Mouse (Mus musculus) limb, embryonic 15.5 days (tissue): Measurements from ENCODE around the gene Kdm4b. TPM values are rescaled to one million over a fixed set of nuclear protein-coding genes. Genes with fewer than 3 reads are reported as not detected.

ENCODE experiments used
- ATAC-seq: fragments of 200-750 bp; cut with Nextera tagmentation; 2 replicates; pipeline ENCODE4 v1.8.0; 2017; ENCODE audit warnings: low read depth, moderate TSS enrichment; ENCODE audit not compliant: insufficient number of reproducible peaks, low FRiP score, low TSS enrichment
- H3K27ac ChIP-seq: fragments of 300-500 bp; sonication (generic); 2 replicates; pipeline ENCODE4 v1.5.1; 2015; ENCODE audit warnings: moderate library complexity, mild to moderate bottlenecking, inconsistent platforms
- H3K27me3 ChIP-seq: fragments of 300-500 bp; sonication (generic); 2 replicates; pipeline ENCODE4 v1.6.1; 2015; ENCODE audit warnings: inconsistent platforms
- H3K36me3 ChIP-seq: fragments of 300-500 bp; sonication (generic); 2 replicates; pipeline ENCODE4 v1.6.1; 2015; ENCODE audit warnings: inconsistent platforms
- H3K4me1 ChIP-seq: fragments of 300-500 bp; sonication (generic); 2 replicates; pipeline ENCODE4 v1.6.1; 2015; ENCODE audit warnings: inconsistent platforms
- H3K4me2 ChIP-seq: fragments of 300-500 bp; sonication (generic); 2 replicates; pipeline ENCODE4 v1.6.1; 2015; ENCODE audit warnings: mild to moderate bottlenecking, inconsistent platforms
- H3K4me3 ChIP-seq: fragments of 300-500 bp; sonication (generic); 2 replicates; pipeline ENCODE4 v1.5.1; 2015; ENCODE audit warnings: mild to moderate bottlenecking, inconsistent platforms
- H3K9ac ChIP-seq: fragments of 300-500 bp; sonication (generic); 2 replicates; pipeline ENCODE4 v1.6.1; 2015; ENCODE audit warnings: inconsistent platforms
- H3K9me3 ChIP-seq: fragments of 300-500 bp; sonication (generic); 2 replicates; pipeline ENCODE4 v1.6.1; 2016; ENCODE audit warnings: inconsistent platforms
- WGBS: fragments of 180-500 bp; shearing (Covaris S2); methylation state at CpG from one replicate; pipeline ENCODE4 v1.1.7; 2015; 5-methylcytosine and 5-hydroxymethylcytosine counted together
- polyA plus RNA-seq: library from polyadenylated mRNA; unstranded; fragments of >200 nt; fragmentation: Nextera tagmentation; extraction: Ambion mirVana; gene quantifications from 2 replicates; pipeline ENCODE4 v1.2.1, GENCODE M21; 2015

Gene Kdm4b
- polyA plus RNA-seq, 1 experiment from 2014 or later: 37.3 TPM

- Histone ChIP-seq H3K4me1 (no peaks in the 10 kb centered on the region), H3K27me3 (no peaks in the 10 kb centered on the region), H3K27ac (no peak overlapping the region), H3K36me3 (peaks cover 90% of the 10 kb centered on the region), H3K4me3 (no peak overlapping the region), H3K4me2 (no peak overlapping the region), H3K9me3 (no peaks in the 10 kb centered on the region), H3K9ac (no peak overlapping the region)
- no peak for ATAC-seq
- whole genome bisulfite sequencing: 95% methylated on average over 4 of the region's 4 CpGs
Observed at GRCm38 (mm10) chr17:56401051-56401521, 75.2 kb downstream of the Kdm4b start.

GRCm38 (mm10) chr17:56405341-56405740 lies 79.5 kb downstream of the Kdm4b start:
- no peak overlapping the region for H3K9ac ChIP-seq
- no peak for ATAC-seq
- no peak overlapping the region for H3K27ac ChIP-seq
- H3K4me3 ChIP-seq: no peak overlapping the region
- H3K36me3 ChIP-seq: peaks cover 50% of the 10 kb centered on the region
- WGBS: 79% methylated on average over 3 of the region's 3 CpGs
- H3K27me3 ChIP-seq: no peaks in the 10 kb centered on the region
- H3K9me3 ChIP-seq: no peaks in the 10 kb centered on the region
- H3K4me1 ChIP-seq: peaks cover 16% of the 10 kb centered on the region
- no peak overlapping the region for H3K4me2 ChIP-seq

DNA sequence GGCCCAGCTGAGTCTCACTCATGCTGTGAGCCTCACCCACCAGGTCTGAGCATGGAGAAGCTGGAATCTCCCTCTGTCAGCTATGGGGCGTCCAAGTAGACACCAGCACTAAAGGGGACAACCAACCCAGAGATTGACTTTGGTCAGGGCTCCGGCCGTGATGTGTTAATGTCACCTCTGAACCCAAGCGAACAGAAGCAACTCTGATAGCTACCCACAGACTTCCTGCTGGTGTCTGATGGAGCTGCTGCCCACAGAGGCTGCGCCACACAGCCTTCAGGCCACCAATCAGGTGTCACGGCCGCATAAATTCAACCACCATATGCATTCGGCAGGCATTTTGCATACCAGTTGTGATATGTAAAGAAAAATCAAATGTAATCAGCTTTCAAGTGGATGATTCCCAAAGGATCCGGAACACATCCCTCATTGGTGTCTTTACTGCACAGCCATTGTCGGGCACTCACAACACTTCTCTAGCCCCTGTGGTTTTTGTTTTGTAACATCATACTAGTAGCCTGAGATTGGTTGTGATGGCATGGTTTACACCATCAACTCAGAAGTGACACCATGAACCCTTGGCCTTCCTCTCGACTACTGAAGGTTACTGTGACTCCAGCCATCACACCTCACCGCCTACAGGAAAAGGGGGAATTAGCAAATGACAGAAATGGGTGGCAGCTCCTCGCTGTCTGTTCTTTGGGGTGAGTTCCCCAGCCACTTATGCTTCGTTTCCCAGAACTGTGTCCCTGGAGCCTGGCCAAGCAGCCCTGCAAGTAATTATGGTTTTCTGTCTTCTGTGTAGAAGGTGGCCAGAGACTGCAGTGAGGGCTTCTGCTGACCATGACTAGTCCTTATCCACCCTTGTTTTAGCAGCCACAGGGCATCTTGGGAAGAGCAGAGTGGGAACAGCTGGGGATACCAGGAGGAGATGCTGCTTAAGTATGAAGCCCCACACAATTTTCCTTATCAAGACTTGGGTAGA lies 80.3 kb downstream of the Kdm4b start:
- no peak overlapping the region for H3K9ac ChIP-seq
- H3K4me3 ChIP-seq: no peak overlapping the region
- H3K27me3 ChIP-seq: no peaks in the 10 kb centered on the region
- peaks cover 16% of the 10 kb centered on the region for H3K4me1 ChIP-seq
- no peak overlapping the region for H3K4me2 ChIP-seq
- WGBS: 78% methylated on average over 14 of the region's 14 CpGs
- ATAC-seq: no peak
- H3K27ac ChIP-seq: peak overlapping the region; percentile 43
- H3K36me3 ChIP-seq: peaks cover 48% of the 10 kb centered on the region
- H3K9me3 ChIP-seq: no peaks in the 10 kb centered on the region

DNA sequence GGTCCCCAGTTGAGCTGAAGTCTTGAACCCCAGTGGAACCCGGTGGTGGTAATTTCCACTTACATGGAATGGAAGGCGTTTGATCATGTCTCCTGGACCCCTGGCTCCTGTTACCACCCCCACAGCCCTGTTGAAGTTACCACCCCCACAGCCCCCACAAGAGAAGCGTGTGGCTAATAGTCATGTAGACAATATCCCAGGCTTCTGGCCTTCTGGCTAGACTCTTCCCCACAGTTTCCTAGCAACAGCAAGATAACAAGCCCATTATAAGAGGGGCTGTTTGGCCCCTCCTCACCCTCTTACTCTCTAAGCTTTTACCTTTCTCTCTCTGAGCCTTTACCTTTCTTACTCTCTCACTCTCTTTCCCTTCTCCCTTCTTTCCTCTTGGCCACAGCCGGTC lies 81.0 kb downstream of the Kdm4b start:
- H3K9ac ChIP-seq: no peak overlapping the region
- no peak for ATAC-seq
- H3K4me2 ChIP-seq: no peak overlapping the region
- no peaks in the 10 kb centered on the region for H3K27me3 ChIP-seq
- H3K27ac ChIP-seq: peak overlapping the region; percentile 43
- no peak overlapping the region for H3K4me3 ChIP-seq
- 61% methylated on average over 4 of the region's 4 CpGs for WGBS
- peaks cover 16% of the 10 kb centered on the region for H3K4me1 ChIP-seq
- peaks cover 48% of the 10 kb centered on the region for H3K36me3 ChIP-seq
- H3K9me3 ChIP-seq: no peaks in the 10 kb centered on the region

- WGBS: 29% methylated on average over 8 of the region's 8 CpGs
- no peaks in the 10 kb centered on the region for H3K27me3 ChIP-seq
- H3K4me3 ChIP-seq: no peak overlapping the region
- H3K9me3 ChIP-seq: no peaks in the 10 kb centered on the region
- H3K4me1 ChIP-seq: peaks cover 16% of the 10 kb centered on the region
- ATAC-seq: no peak
- H3K4me2 ChIP-seq: no peak overlapping the region
- H3K36me3 ChIP-seq: peaks cover 48% of the 10 kb centered on the region
- H3K9ac ChIP-seq: no peak overlapping the region
- H3K27ac ChIP-seq: peak overlapping the region; percentile 54; the same call in 1 of the 2 replicates
Observed at GRCm38 (mm10) chr17:56407379-56407778, 81.5 kb downstream of the Kdm4b start.

DNA sequence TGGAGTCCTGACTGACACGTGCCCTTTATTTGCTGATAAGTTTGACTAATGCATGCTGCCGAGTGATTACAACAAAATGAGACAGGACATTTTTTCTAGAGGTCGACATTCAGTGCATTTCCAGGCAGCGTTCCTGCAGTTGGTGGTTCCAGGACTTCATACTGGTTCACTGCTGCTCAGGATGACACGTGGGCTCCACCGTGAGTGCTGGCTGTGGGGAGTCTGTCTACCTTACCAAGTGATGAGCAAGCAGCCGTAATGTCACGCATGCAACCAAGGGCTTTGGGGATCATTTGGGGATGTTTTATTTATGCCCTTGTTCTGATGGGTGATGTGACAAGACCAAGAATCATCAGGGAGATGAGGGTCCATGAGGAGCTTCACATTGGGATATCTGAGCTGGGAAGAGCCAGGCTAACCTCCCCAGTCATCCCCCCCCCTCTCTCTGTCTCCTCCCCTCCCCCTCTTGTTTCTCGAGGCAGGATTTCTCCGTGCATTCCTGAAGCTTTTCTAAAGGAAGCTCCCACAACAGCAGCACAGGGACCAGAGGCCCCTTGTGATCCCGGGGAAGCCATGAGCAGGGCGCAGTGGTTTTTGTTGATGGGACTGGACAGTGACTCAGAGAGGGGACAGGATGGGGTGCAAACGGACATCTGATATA lies 83.2 kb downstream of the Kdm4b start:
- peaks cover 16% of the 10 kb centered on the region for H3K4me1 ChIP-seq
- no peak overlapping the region for H3K4me2 ChIP-seq
- no peak for ATAC-seq
- H3K27ac ChIP-seq: no peak overlapping the region
- H3K27me3 ChIP-seq: no peaks in the 10 kb centered on the region
- WGBS: 44% methylated on average over 13 of the region's 13 CpGs
- no peak overlapping the region for H3K4me3 ChIP-seq
- H3K36me3 ChIP-seq: peaks cover 48% of the 10 kb centered on the region
- no peaks in the 10 kb centered on the region for H3K9me3 ChIP-seq
- H3K9ac ChIP-seq: no peak overlapping the region

GRCm38 (mm10) chr17:56409759-56410158 lies 83.9 kb downstream of the Kdm4b start:
- no peak overlapping the region for H3K4me3 ChIP-seq
- peaks cover 16% of the 10 kb centered on the region for H3K4me1 ChIP-seq
- H3K27me3 ChIP-seq: no peaks in the 10 kb centered on the region
- H3K36me3 ChIP-seq: peaks cover 48% of the 10 kb centered on the region
- WGBS: 34% methylated on average over 8 of the region's 8 CpGs
- no peaks in the 10 kb centered on the region for H3K9me3 ChIP-seq
- no peak for ATAC-seq
- H3K9ac ChIP-seq: no peak overlapping the region
- no peak overlapping the region for H3K4me2 ChIP-seq
- no peak overlapping the region for H3K27ac ChIP-seq

DNA sequence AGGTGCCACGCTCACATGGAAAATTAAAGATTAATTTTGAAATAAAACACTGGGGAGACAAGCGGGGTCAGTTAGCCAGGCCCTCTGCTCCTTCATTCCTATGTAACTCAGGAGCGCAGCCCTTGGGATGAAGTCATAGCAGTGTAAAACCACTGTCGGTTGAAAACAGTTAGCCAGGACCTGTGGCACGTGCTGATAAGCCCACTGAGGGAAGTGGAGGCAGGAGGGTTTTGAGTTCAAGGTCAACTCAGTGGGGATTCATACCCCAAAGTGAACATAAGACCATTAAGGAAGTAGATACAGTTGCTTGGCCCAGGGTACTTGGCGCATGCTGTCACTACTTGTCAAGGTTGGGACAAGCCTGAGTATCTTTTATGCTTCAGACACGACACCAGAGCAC lies 85.6 kb downstream of the Kdm4b start:
- Histone ChIP-seq H3K9ac (no peak overlapping the region), H3K4me1 (peaks cover 14% of the 10 kb centered on the region), H3K9me3 (no peaks in the 10 kb centered on the region), H3K27ac (no peak overlapping the region), H3K4me3 (no peak overlapping the region), H3K4me2 (no peak overlapping the region), H3K36me3 (peaks cover 60% of the 10 kb centered on the region), H3K27me3 (no peaks in the 10 kb centered on the region)
- WGBS: 95% methylated on average over 7 of the region's 7 CpGs
- no peak for ATAC-seq

DNA sequence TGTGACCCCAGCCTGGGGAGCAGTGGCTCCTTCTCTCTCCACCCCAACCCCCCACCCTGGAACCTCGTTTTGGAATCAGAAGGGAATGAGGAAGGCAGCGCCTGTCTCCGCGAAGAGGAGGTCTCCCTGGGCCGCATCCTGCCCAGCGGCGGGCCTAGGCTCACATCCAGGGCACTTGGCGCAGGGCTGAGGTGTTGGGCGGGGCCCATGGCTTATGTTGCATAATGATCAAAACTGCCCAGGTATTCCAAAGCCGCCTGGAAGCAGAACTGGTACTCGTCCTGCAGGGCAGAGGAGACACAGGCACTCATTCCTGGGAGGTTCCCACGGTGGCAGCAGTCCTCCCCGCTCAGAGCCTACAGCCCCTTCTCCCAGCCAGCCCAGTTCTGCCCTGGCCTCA lies 87.3 kb downstream of the Kdm4b start:
- 85% methylated on average over 13 of the region's 13 CpGs for WGBS
- ATAC-seq: no peak
- H3K4me1 ChIP-seq: no peaks in the 10 kb centered on the region
- no peak overlapping the region for H3K9ac ChIP-seq
- H3K36me3 ChIP-seq: peaks cover 77% of the 10 kb centered on the region
- H3K4me2 ChIP-seq: no peak overlapping the region
- H3K9me3 ChIP-seq: no peaks in the 10 kb centered on the region
- H3K27ac ChIP-seq: no peak overlapping the region
- H3K27me3 ChIP-seq: no peaks in the 10 kb centered on the region
- H3K4me3 ChIP-seq: no peak overlapping the region

DNA sequence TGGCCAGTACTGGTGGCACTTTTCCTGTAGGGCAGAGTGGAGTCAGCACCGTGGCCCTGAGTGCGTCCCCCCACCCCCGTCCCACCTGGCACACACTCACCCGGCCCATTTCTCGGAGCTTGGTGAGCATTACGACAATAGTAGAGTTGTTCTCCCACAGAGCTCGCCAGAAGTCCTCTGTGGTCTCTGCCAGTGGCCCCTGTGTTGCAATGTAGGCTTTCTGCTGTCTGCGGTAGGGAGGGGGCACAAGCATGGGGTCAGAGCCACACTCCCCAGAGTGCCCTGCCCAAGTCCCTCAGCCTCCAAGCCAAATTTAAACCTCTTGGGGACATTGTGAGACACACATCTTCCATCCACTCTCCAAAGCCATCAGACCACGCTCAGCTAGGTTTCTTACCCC lies 88.9 kb downstream of the Kdm4b start:
- no peaks in the 10 kb centered on the region for H3K9me3 ChIP-seq
- no peak overlapping the region for H3K4me3 ChIP-seq
- H3K9ac ChIP-seq: no peak overlapping the region
- H3K27me3 ChIP-seq: no peaks in the 10 kb centered on the region
- H3K4me1 ChIP-seq: no peaks in the 10 kb centered on the region
- 90% methylated on average over 9 of the region's 9 CpGs for WGBS
- no peak for ATAC-seq
- no peak overlapping the region for H3K4me2 ChIP-seq
- H3K36me3 ChIP-seq: peaks cover 93% of the 10 kb centered on the region
- no peak overlapping the region for H3K27ac ChIP-seq

GRCm38 (mm10) chr17:56418304-56418703 lies 92.4 kb downstream of the Kdm4b start:
- Histone ChIP-seq H3K9me3 (no peaks in the 10 kb centered on the region), H3K27me3 (no peaks in the 10 kb centered on the region), H3K36me3 (peaks cover 97% of the 10 kb centered on the region), H3K4me3 (no peak overlapping the region), H3K27ac (no peak overlapping the region), H3K4me2 (no peak overlapping the region), H3K9ac (no peak overlapping the region), H3K4me1 (no peaks in the 10 kb centered on the region)
- 83% methylated on average over 12 of the region's 12 CpGs for WGBS
- 0 out of 2 replicates have a peak, but pooled peaks have one; percentile 27 for ATAC-seq

- Histone ChIP-seq H3K9me3 (no peaks in the 10 kb centered on the region), H3K4me1 (peaks cover 5% of the 10 kb centered on the region), H3K36me3 (peaks cover 95% of the 10 kb centered on the region), H3K9ac (no peak overlapping the region), H3K4me3 (no peak overlapping the region), H3K4me2 (no peak overlapping the region), H3K27ac (no peak overlapping the region), H3K27me3 (no peaks in the 10 kb centered on the region)
- ATAC-seq: no peak
- 98% methylated on average over 2 of the region's 2 CpGs for WGBS
Observed at GRCm38 (mm10) chr17:56420022-56420421, 94.2 kb downstream of the Kdm4b start.
